Mouse (Mus musculus) adrenal gland, postnatal 36 days (tissue): ENCODE measurements around the gene Cryab. TPM values are rescaled to one million over a fixed set of nuclear protein-coding genes. Genes with fewer than 3 reads are reported as not detected.

Experiments
- DNase-seq, 2 experiments: peaks; one replicate each; pipeline ENCODE4 v3.0.0; 2021; ENCODE audit warnings: mixed read lengths in 1 of 2
- total RNA-seq, 2 experiments: library from RNA; stranded (reverse); gene quantifications; 2 replicates each; pipeline ENCODE4 v1.2.3; 2021

Gene Cryab
- total RNA-seq, 2 experiments from 2014 or later: 21.2 to 46.6 TPM

DNA sequence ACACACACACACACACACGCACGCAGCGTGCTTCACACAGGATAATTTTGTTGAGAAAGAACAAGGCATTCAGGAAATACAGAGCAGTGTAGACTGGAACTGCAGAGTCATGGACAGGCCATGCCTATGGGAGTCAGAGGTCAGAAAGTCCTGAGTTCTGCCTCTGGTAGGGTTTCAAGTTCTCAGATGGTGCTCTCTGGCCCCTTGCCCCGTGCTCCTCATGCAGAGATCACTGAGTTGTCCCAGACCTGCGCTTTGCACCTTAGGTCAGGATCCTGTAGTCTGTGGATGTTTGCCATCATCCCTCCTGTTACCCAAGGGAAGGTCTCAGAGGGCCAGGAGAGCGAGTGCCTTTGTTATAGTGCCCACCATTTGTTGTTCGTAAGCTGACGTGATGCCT is 45.7 kb downstream of the Cryab start:
- peak in 1 of 2 experiments; percentile 15 for DNase-seq

DNA sequence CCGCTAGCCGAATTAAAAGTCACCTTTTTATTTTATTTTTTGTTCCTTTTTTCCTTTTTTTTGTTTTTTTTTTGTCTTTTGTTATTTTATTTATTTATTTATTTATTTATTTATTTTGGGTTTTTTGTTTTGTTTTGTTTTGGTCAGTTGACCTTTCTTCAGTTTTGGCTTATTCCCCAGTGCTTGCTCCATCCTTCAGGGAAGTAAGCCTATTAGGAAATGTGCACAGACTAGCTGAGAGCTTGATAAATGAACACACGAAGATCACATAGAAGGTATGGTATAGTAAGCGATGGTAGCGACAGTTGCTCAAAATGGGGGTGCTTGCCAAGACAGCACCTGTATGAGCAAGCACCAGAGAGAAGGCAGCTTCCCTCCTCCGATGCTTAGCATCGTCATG is 46.5 kb downstream of the Cryab start:
- DNase-seq: no peak

DNA sequence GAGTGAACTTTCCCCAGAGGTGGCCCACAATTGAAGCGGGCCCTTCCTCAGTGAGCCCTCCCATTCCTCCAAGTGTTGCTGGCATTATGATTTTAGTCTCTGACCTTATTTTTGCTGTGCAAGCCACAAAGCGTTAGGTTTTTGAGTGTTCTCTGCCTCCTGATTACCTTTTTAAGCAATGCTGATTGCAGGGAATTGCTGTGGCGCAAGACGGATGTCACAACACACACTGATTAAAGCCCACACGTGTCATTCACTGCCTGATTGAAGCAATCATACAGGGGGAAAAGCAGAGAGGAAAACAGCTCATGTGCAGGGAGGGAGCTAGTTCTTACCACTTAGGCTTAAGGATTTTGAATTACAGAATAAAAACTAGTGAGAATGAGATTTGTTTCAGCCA is 47.2 kb downstream of the Cryab start:
- peak; percentile 23 to 66 for DNase-seq

DNA sequence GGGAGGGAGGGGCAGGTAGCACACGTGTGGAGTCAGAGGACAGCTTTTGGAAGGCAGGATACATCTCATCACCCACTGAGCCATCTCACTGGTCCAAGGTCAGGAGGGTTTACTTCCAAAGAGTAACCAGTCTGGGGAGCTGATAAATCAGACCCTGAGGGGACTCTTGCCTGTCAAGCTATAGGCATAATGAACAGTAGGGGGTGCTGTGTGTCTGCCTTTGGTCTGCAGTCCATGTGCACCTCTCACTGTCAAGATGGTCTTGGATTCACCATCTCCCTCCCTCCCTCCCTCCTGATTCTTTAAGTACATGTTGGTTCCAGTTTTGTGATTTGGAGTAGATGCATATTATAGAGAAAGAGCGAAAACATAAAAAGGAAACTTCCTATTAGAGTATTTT is 49.9 kb downstream of the Cryab start:
- DNase-seq: peak; percentile 32 to 54

DNA sequence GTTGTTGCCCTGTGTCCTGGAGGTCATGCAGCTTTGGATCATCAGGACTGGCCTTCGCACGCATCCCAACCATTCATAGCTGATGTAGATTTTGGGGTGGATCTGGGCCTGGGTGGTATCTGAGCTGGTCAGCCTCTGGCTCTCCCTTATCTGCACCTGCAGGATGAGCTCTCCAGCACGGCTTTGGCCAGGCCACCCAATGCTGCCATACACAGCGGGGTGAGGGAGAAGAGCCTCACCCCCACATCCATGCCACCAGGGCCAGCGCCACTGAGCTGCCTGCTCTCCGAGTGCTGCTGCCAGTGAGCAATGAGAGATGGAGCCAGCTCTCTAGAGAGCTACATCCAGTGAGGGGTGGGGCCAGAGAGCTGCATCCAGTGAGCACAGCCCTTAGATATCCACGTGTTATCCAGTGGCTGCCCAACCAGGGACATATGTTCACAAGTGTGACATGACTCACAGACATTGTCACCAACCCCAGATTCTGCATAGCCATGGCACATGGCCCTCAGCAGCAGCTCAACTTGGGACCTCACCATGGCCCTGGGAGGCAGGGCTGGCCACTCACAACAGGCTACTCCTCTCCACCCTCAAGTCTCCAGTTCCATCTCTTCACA is 52.0 kb downstream of the Cryab start:
- no peak for DNase-seq

Other genes with a start within 250 kb of the Cryab start
- 10 to 100 TPM; 59.2 to 88.5 TPM for gene Pts, start 222.6 kb upstream of the Cryab start, total RNA-seq
- 1 to 10 TPM; 4.3 to 5.5 TPM for gene Il18, start 196.5 kb upstream of the Cryab start, total RNA-seq
- 1 to 10 TPM; 2.7 to 5.7 TPM for gene Bco2, start 196.1 kb upstream of the Cryab start, total RNA-seq
- not detected for gene Tex12, start 190.0 kb upstream of the Cryab start, total RNA-seq
- gene Sdhd, start 147.5 kb upstream of the Cryab start, total RNA-seq: 100 to 1,000 TPM; 261 to 290 TPM
- 100 to 1,000 TPM; 196 to 200 TPM for gene Timm8b, start 147.4 kb upstream of the Cryab start, total RNA-seq
- 1 to 10 TPM; 2.2 to 2.3 TPM for gene Pih1d2, start 134.0 kb upstream of the Cryab start, total RNA-seq
- 10 to 100 TPM; 19.5 to 26.4 TPM for gene Nkapd1, start 133.9 kb upstream of the Cryab start, total RNA-seq
- gene Dlat, start 91.5 kb upstream of the Cryab start, total RNA-seq: 100 to 1,000 TPM; 161 to 169 TPM
- gene Dixdc1, start 11.8 kb upstream of the Cryab start, total RNA-seq: 1 to 10 TPM; 5.6 to 6.2 TPM
- gene 2310030G06Rik, start 4.8 kb upstream of the Cryab start, total RNA-seq: 1 to 10 TPM; 3.5 to 4.6 TPM
- gene Hspb2, start 1.0 kb downstream of the Cryab start, total RNA-seq: 1 to 10 TPM; 1.5 to 2.2 TPM
- 1 to 10 TPM; 4.2 to 6.1 TPM for gene Fdxacb1, start 16.9 kb downstream of the Cryab start, total RNA-seq
- gene Alg9, start 23.7 kb downstream of the Cryab start, total RNA-seq: 10 to 100 TPM; 24.2 to 27.7 TPM
- gene 1110032A03Rik, start 24.2 kb downstream of the Cryab start, total RNA-seq: 10 to 100 TPM; 34.9 to 44.5 TPM
- gene Ppp2r1b, start 94.0 kb downstream of the Cryab start, total RNA-seq: 10 to 100 TPM; 35.4 to 35.7 TPM